Mouse (Mus musculus) testis, adult 2 months (tissue): Measurements from ENCODE around the gene Stk33.

Experiments used
- CTCF ChIP-seq: fragments of 200-500 bp; IDR thresholded peaks from 2 replicates; pipeline ENCODE4 v1.5.1; 2012; ENCODE audit warnings: low read depth, mild to moderate bottlenecking, inconsistent platforms, low read length, moderate library complexity; ENCODE audit not compliant: control insufficient read depth, insufficient read depth, insufficient replicate concordance
- POLR2A ChIP-seq: fragments of 200-500 bp; IDR thresholded peaks from 2 replicates; pipeline ENCODE4 v1.6.1; 2012; ENCODE audit warnings: low read depth, mild to moderate bottlenecking, inconsistent platforms, low read length, moderate library complexity; ENCODE audit not compliant: control insufficient read depth

DNA sequence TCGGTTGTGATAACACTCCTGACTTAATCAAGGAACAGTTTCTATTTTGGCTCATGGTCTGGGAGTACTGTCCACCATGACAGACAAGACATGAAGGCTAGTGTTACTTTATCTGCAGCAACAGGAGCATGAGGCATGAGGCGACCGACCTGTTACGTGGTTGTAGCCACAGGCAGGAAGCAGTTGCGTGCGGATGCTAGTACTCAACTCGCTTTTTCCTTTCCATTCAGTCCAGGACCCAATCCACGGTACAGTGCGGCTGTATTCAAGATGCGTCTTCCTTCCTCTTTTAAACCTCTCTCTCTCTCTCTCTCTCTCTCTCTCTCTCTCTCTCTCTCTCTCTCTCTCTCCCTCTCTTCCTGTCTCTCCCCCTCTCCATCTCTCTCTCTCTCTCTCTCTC, 194.1 kb downstream of the Stk33 start:
- TF ChIP-seq CTCF (no peak), POLR2A (no peak)
